Mouse (Mus musculus): ENCODE results near the gene Fzd9. TPM values are rescaled to one million over a fixed set of nuclear protein-coding genes. Genes with fewer than 3 reads are reported as not detected.

The Fzd9 gene
- 2.8 and 3.0 TPM in 2 replicates for polyA plus RNA-seq (2011; ENCODE audit: insufficient read depth, insufficient read length, low read depth, missing spikeins)

DNA sequence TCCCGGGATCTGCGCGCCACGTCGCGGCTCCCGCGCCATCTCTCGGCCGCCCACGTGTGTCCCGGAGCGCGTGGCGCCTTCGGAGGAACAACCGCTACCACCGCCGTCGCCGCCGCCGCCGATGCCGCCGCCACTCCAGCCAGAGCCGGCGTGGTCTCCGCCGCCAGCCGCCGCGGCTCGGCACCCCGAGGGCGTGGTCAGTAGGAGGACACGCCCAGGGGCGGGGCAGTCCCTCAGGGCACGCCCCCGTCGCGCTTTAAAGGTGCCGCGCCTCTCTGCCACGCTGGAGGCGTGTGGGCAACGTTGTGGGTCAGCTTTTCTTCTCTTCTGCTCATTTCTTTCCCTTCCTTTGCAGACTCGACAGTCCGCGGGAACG, at the start of gene Fzd9:
Gene Fzd9, minus strand, starts transcription at position 152 of the 376 bp plus-strand sequence.
- Histone ChIP-seq H3K4me3 (ENCODE audit: low read depth, low read length) (peak within 1 kb of the TSS; percentile 75), H3K9me3 (replicated peaks; ENCODE audit: control insufficient read depth, insufficient read depth, low read length, poor library complexity, severe bottlenecking) (no peaks in the 10 kb centered on the region), H3K4me1 (ENCODE audit: control insufficient read depth, insufficient read depth, low read length) (peaks cover 2% of the 10 kb centered on the region), H3K27ac (ENCODE audit: insufficient read depth, low read length) (no peak within 1 kb of the TSS), H3K9ac (ENCODE audit: low read depth, poor library complexity, severe bottlenecking) (peak within 1 kb of the TSS; percentile 57), H3K36me3 (ENCODE audit: control insufficient read depth, insufficient read depth, low read length, poor library complexity, severe bottlenecking) (no peaks in the 10 kb centered on the region), H3K27me3 (ENCODE audit: control insufficient read depth, insufficient read depth, low read length, poor library complexity, severe bottlenecking) (no peaks in the 10 kb centered on the region)
- TF ChIP-seq CTCF (IDR thresholded peaks at IDR 0.05; ENCODE audit: low read depth, low read length): no peak
- no peak for TF ChIP-seq EP300 (IDR thresholded peaks at IDR 0.05; ENCODE audit: insufficient read depth, low read depth, low read length)
- TF ChIP-seq POLR2A (IDR thresholded peaks at IDR 0.05; ENCODE audit: insufficient read depth, low read length): no peak

DNA sequence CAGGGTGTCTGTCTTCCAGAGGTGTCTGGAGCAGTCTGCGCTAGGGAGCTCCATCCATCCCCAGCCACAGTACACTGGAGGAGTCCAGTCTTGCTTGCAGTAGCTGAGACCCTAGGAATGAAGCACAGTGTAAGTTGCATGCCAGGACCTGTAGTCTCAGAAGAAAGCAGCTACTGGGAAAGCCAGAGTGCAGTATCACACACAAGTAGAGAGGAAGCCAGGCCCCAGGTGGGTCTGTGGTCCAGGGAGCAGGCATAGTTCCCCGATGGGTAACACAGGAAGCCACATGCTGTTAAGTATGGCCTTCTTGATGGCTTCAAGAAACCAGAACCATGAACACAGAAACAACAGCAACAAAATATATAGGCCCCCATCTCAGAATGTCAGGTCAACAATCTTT, 41.0 kb upstream of the Fzd9 start:
- H3K4me1 ChIP-seq (ENCODE audit: control insufficient read depth, insufficient read depth, low read length): no peaks in the 10 kb centered on the region
- H3K27ac ChIP-seq (ENCODE audit: insufficient read depth, low read length): no peak overlapping the region
- H3K9ac ChIP-seq (ENCODE audit: low read depth, poor library complexity, severe bottlenecking): no peak overlapping the region
- H3K27me3 ChIP-seq (ENCODE audit: control insufficient read depth, insufficient read depth, low read length, poor library complexity, severe bottlenecking): no peaks in the 10 kb centered on the region
- no peak overlapping the region for H3K4me3 ChIP-seq (ENCODE audit: low read depth, low read length)
- H3K9me3 ChIP-seq (replicated peaks; ENCODE audit: control insufficient read depth, insufficient read depth, low read length, poor library complexity, severe bottlenecking): no peaks in the 10 kb centered on the region
- no peaks in the 10 kb centered on the region for H3K36me3 ChIP-seq (ENCODE audit: control insufficient read depth, insufficient read depth, low read length, poor library complexity, severe bottlenecking)
- TF ChIP-seq CTCF (IDR thresholded peaks at IDR 0.05; ENCODE audit: low read depth, low read length): no peak
- no peak for TF ChIP-seq EP300 (IDR thresholded peaks at IDR 0.05; ENCODE audit: insufficient read depth, low read depth, low read length)
- no peak for TF ChIP-seq POLR2A (IDR thresholded peaks at IDR 0.05; ENCODE audit: insufficient read depth, low read length)

DNA sequence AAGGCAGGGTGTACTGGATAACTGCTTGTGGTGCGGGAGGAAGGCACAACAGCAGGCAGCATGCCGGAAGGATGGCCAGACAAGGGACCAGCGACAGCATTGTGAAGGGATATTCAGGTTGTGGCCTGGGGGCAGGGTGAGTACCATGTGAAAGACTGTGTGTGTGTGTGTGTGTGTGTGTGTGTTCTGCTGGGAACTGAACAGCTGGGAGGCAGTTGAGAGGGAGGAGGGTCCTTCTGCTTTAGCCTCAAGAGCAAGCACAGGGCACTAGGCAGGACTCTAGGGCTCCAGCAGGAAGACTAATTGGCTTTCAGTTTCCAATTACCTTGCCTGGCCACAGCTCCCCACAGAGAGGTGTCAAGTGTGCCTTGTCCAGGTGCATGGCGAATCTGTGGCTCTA, 40.2 kb upstream of the Fzd9 start:
- TF ChIP-seq CTCF (IDR thresholded peaks at IDR 0.05; ENCODE audit: low read depth, low read length) (no peak), EP300 (IDR thresholded peaks at IDR 0.05; ENCODE audit: insufficient read depth, low read depth, low read length) (0 out of 2 replicates have a peak, but pooled peaks have one; percentile 4)
- Histone ChIP-seq H3K9ac (ENCODE audit: low read depth, poor library complexity, severe bottlenecking) (no peak overlapping the region), H3K4me3 (ENCODE audit: low read depth, low read length) (no peak overlapping the region), H3K9me3 (replicated peaks; ENCODE audit: control insufficient read depth, insufficient read depth, low read length, poor library complexity, severe bottlenecking) (no peaks in the 10 kb centered on the region), H3K36me3 (ENCODE audit: control insufficient read depth, insufficient read depth, low read length, poor library complexity, severe bottlenecking) (no peaks in the 10 kb centered on the region), H3K27me3 (ENCODE audit: control insufficient read depth, insufficient read depth, low read length, poor library complexity, severe bottlenecking) (no peaks in the 10 kb centered on the region), H3K27ac (ENCODE audit: insufficient read depth, low read length) (no peak overlapping the region), H3K4me1 (ENCODE audit: control insufficient read depth, insufficient read depth, low read length) (no peaks in the 10 kb centered on the region)

DNA sequence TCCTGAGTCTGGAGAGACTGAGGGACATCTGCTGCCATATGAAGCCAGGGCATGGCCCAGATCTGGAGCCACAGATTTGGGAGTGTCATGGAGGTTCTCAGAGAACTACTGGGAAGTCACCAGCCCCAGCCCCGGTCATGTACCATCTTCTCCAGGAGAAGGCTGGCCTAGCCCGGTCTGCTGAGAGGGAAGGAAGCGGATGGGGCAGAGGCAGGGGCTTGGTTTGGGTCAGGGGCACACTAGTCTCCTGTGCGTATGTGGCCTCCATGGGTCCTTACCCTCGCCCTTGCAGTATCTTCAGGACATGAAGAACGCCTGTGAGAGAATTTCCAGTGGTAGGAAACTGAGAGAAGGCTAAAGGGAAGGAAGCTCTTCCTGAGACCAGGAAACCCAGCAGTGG, 39.7 kb upstream of the Fzd9 start:
- Histone ChIP-seq H3K9me3 (replicated peaks; ENCODE audit: control insufficient read depth, insufficient read depth, low read length, poor library complexity, severe bottlenecking) (no peaks in the 10 kb centered on the region), H3K27ac (ENCODE audit: insufficient read depth, low read length) (no peak overlapping the region), H3K27me3 (ENCODE audit: control insufficient read depth, insufficient read depth, low read length, poor library complexity, severe bottlenecking) (no peaks in the 10 kb centered on the region), H3K36me3 (ENCODE audit: control insufficient read depth, insufficient read depth, low read length, poor library complexity, severe bottlenecking) (no peaks in the 10 kb centered on the region), H3K4me1 (ENCODE audit: control insufficient read depth, insufficient read depth, low read length) (no peaks in the 10 kb centered on the region), H3K9ac (ENCODE audit: low read depth, poor library complexity, severe bottlenecking) (no peak overlapping the region), H3K4me3 (ENCODE audit: low read depth, low read length) (no peak overlapping the region)
- TF ChIP-seq EP300 (IDR thresholded peaks at IDR 0.05; ENCODE audit: insufficient read depth, low read depth, low read length) (no peak), POLR2A (IDR thresholded peaks at IDR 0.05; ENCODE audit: insufficient read depth, low read length) (no peak), CTCF (IDR thresholded peaks at IDR 0.05; ENCODE audit: low read depth, low read length) (no peak)

DNA sequence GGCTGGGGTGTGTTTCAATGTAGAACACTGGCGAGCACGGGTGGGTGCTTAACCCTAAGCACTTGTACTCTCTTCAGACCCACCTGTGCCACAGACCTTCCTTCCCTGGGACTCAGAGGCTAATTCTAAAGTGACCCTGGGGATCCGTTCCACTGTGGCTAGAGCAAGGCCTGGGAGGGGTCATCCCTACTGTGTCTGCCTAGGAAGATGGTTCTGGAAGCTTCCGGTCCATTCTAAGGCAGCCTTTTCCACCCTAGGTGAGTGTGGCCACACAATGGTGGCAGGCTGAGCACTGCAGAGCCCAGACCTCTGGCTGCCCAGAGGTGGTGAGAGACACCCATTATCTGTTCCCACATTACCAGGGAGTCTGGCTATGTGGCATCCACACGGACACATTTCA, 35.9 kb upstream of the Fzd9 start:
- Histone ChIP-seq H3K4me1 (ENCODE audit: control insufficient read depth, insufficient read depth, low read length) (no peaks in the 10 kb centered on the region), H3K9me3 (replicated peaks; ENCODE audit: control insufficient read depth, insufficient read depth, low read length, poor library complexity, severe bottlenecking) (no peaks in the 10 kb centered on the region), H3K27me3 (ENCODE audit: control insufficient read depth, insufficient read depth, low read length, poor library complexity, severe bottlenecking) (no peaks in the 10 kb centered on the region), H3K27ac (ENCODE audit: insufficient read depth, low read length) (no peak overlapping the region), H3K9ac (ENCODE audit: low read depth, poor library complexity, severe bottlenecking) (no peak overlapping the region), H3K36me3 (ENCODE audit: control insufficient read depth, insufficient read depth, low read length, poor library complexity, severe bottlenecking) (no peaks in the 10 kb centered on the region), H3K4me3 (ENCODE audit: low read depth, low read length) (no peak overlapping the region)
- no peak for TF ChIP-seq CTCF (IDR thresholded peaks at IDR 0.05; ENCODE audit: low read depth, low read length)
- TF ChIP-seq POLR2A (IDR thresholded peaks at IDR 0.05; ENCODE audit: insufficient read depth, low read length): no peak
- no peak for TF ChIP-seq EP300 (IDR thresholded peaks at IDR 0.05; ENCODE audit: insufficient read depth, low read depth, low read length)

DNA sequence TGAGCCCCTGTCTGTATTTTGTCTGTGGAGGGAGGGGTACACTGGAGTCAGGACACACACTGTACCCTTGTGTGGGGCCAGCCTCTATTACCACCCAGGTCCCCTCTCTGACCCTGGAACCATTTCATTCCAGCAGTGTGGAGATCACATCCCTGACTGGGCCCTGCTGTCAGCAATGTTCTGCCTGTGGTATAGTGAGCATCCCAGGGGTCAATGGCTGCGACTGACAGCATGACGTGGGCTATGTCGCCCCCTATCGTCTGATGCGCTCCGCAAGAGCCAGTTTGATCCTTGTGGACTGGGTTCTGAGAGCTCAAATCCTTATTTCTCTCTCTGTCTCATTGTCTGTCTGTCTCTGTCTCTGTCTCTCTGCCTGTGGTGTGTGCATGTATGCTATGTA, 35.2 kb upstream of the Fzd9 start:
- Histone ChIP-seq H3K36me3 (ENCODE audit: control insufficient read depth, insufficient read depth, low read length, poor library complexity, severe bottlenecking) (no peaks in the 10 kb centered on the region), H3K4me1 (ENCODE audit: control insufficient read depth, insufficient read depth, low read length) (no peaks in the 10 kb centered on the region), H3K27ac (ENCODE audit: insufficient read depth, low read length) (no peak overlapping the region), H3K9me3 (replicated peaks; ENCODE audit: control insufficient read depth, insufficient read depth, low read length, poor library complexity, severe bottlenecking) (no peaks in the 10 kb centered on the region), H3K9ac (ENCODE audit: low read depth, poor library complexity, severe bottlenecking) (no peak overlapping the region), H3K27me3 (ENCODE audit: control insufficient read depth, insufficient read depth, low read length, poor library complexity, severe bottlenecking) (no peaks in the 10 kb centered on the region), H3K4me3 (ENCODE audit: low read depth, low read length) (no peak overlapping the region)
- TF ChIP-seq EP300 (IDR thresholded peaks at IDR 0.05; ENCODE audit: insufficient read depth, low read depth, low read length) (no peak), CTCF (IDR thresholded peaks at IDR 0.05; ENCODE audit: low read depth, low read length) (peak; percentile 98)

Measured in ES-Bruce4 (cell line).